Mouse (Mus musculus): Measurements from ENCODE around the gene C330021F23Rik.
"Not testable (repeated sequence)": the region's sequence is repeated elsewhere in the genome, so short reads cannot be mapped to it uniquely, and the experiment has no call there.

C330021F23Rik gene

GRCm38 (mm10) chr8:3567641-3568371, at the start of gene C330021F23Rik:
TSS of gene C330021F23Rik (plus strand) at chr8:3567990.
- peak; percentile 70 for DNase-seq

GRCm38 (mm10) chr8:3522007-3522697, 45.6 kb upstream of the C330021F23Rik start:
- no peak for DNase-seq

- DNase-seq: no peak
Measured at GRCm38 (mm10) chr8:3530816-3531215, 37.0 kb upstream of the C330021F23Rik start.

GRCm38 (mm10) chr8:3531936-3532335, 35.9 kb upstream of the C330021F23Rik start:
- DNase-seq: no peak

- peak; percentile 9 for DNase-seq
Measured at GRCm38 (mm10) chr8:3536053-3536841, 31.5 kb upstream of the C330021F23Rik start.

- DNase-seq: no peak
Measured at GRCm38 (mm10) chr8:3536940-3537339, 30.9 kb upstream of the C330021F23Rik start.

GRCm38 (mm10) chr8:3537666-3538065, 30.1 kb upstream of the C330021F23Rik start:
- no peak for DNase-seq

GRCm38 (mm10) chr8:3539146-3539545, 28.6 kb upstream of the C330021F23Rik start:
- DNase-seq: no peak

GRCm38 (mm10) chr8:3540076-3540475, 27.7 kb upstream of the C330021F23Rik start:
- DNase-seq: no peak

GRCm38 (mm10) chr8:3546511-3546910, 21.3 kb upstream of the C330021F23Rik start:
- DNase-seq: no peak

GRCm38 (mm10) chr8:3552240-3552639, 15.6 kb upstream of the C330021F23Rik start:
- no peak for DNase-seq

GRCm38 (mm10) chr8:3556114-3556513, 11.7 kb upstream of the C330021F23Rik start:
- no peak for DNase-seq

GRCm38 (mm10) chr8:3568378-3568777, 588 bp downstream of the C330021F23Rik start:
- no peak for DNase-seq

- no peak for DNase-seq
Measured at GRCm38 (mm10) chr8:3569784-3570183, 2.0 kb downstream of the C330021F23Rik start.

GRCm38 (mm10) chr8:3574546-3574945, 6.8 kb downstream of the C330021F23Rik start:
- no peak for DNase-seq

GRCm38 (mm10) chr8:3576211-3576960, 8.6 kb downstream of the C330021F23Rik start:
- no peak for DNase-seq

GRCm38 (mm10) chr8:3579390-3580364, 11.9 kb downstream of the C330021F23Rik start:
- no peak for DNase-seq

- DNase-seq: not testable (repeated sequence)
Measured at GRCm38 (mm10) chr8:3581961-3582360, 14.2 kb downstream of the C330021F23Rik start.

GRCm38 (mm10) chr8:3586452-3586851, 18.7 kb downstream of the C330021F23Rik start:
- no peak for DNase-seq

GRCm38 (mm10) chr8:3586993-3587390, 19.2 kb downstream of the C330021F23Rik start, which contains the start of gene Camsap3:
TSS of gene Camsap3 (plus strand) at chr8:3587293.
- no peak for DNase-seq
